Mouse (Mus musculus) kidney, embryonic 14.5 days (tissue): ENCODE measurements around the gene Disp2. TPM values are rescaled to one million over a fixed set of nuclear protein-coding genes. Genes with fewer than 3 reads are reported as not detected.

ENCODE experiments used
- ATAC-seq: fragments of 200-750 bp; cut with Nextera tagmentation; 2 replicates; pipeline ENCODE4 v1.8.0; 2017; ENCODE audit warnings: moderate number of reproducible peaks, mild to moderate bottlenecking, moderate TSS enrichment, moderate library complexity; ENCODE audit not compliant: low FRiP score, low TSS enrichment
- H3K27ac ChIP-seq: fragments of 300-500 bp; sonication (generic); 2 replicates; pipeline ENCODE4 v1.5.1; 2014; ENCODE audit warnings: low read depth, mild to moderate bottlenecking, low read length, moderate library complexity, mixed read lengths
- H3K27me3 ChIP-seq: fragments of 300-500 bp; sonication (generic); 2 replicates; pipeline ENCODE4 v1.6.1; 2014; ENCODE audit warnings: mild to moderate bottlenecking, low read length; ENCODE audit not compliant: control insufficient read depth, insufficient read depth
- H3K36me3 ChIP-seq: fragments of 300-500 bp; sonication (generic); 2 replicates; pipeline ENCODE4 v1.6.1; 2014; ENCODE audit warnings: low read length, mixed read lengths; ENCODE audit not compliant: control insufficient read depth, insufficient read depth
- H3K4me1 ChIP-seq: fragments of 300-500 bp; sonication (generic); 2 replicates; pipeline ENCODE4 v1.6.1; 2014; ENCODE audit warnings: low read length, mixed read lengths; ENCODE audit not compliant: control insufficient read depth, insufficient read depth
- H3K4me2 ChIP-seq: fragments of 300-500 bp; sonication (generic); replicated peaks from 2 replicates; pipeline ENCODE4 v1.6.1; 2014; ENCODE audit warnings: low read depth, mild to moderate bottlenecking, low read length
- H3K4me3 ChIP-seq: fragments of 300-500 bp; sonication (generic); 2 replicates; pipeline ENCODE4 v1.5.1; 2014; ENCODE audit warnings: mild to moderate bottlenecking, low read length
- H3K9ac ChIP-seq: fragments of 300-500 bp; sonication (generic); 2 replicates; pipeline ENCODE4 v1.6.1; 2014; ENCODE audit warnings: low read depth, mild to moderate bottlenecking, low read length, moderate library complexity
- H3K9me3 ChIP-seq: fragments of 300-500 bp; sonication (generic); 2 replicates; pipeline ENCODE4 v1.6.1; 2016; ENCODE audit warnings: low read length; ENCODE audit not compliant: control insufficient read depth
- WGBS: fragments of 180-500 bp; shearing (Covaris S2); extraction: QIAGEN DNeasy Blood & Tissue Kit; methylation state at CpG from one replicate; pipeline ENCODE4 v1.1.7; 2014; 5-methylcytosine and 5-hydroxymethylcytosine counted together
- polyA plus RNA-seq: library from polyadenylated mRNA; unstranded; fragments of >200 nt; fragmentation: Nextera tagmentation; extraction: Ambion mirVana; gene quantifications from 2 replicates; pipeline ENCODE4 v1.2.1, GENCODE M21; 2014

Gene Disp2
- polyA plus RNA-seq, 1 experiment from 2014 or later: 0.05 TPM

DNA sequence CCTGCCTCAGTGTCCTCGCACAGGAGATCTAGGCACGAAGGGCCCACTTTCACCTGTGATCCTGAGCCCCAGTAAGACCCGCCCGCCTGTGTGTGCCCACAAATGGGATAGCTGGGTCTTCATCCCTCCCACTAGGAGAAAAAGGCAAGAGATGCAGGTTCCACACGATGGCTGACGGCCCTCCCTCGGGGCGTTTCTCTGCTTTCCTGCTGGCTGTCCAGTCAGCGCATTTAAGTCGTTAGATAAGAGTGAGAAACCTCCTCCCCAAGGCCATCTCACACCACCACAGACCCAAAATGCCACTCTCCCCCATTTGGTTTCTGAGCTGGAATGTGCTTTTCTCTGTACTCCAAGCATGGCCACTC is 16.8 kb upstream of the Disp2 start:
- Histone ChIP-seq H3K9ac (peak overlapping the region; percentile 50; the same call in 1 of the 2 replicates), H3K27ac (peak overlapping the region; percentile 74), H3K4me3 (peak overlapping the region; percentile 15), H3K4me2 (peak overlapping the region; percentile 44), H3K4me1 (peaks cover 22% of the 10 kb centered on the region), H3K36me3 (no peaks in the 10 kb centered on the region), H3K9me3 (no peaks in the 10 kb centered on the region), H3K27me3 (peaks cover 3% of the 10 kb centered on the region; the same call in 1 of the 2 replicates)
- no peak for ATAC-seq
- WGBS: 10% methylated on average over 10 of the region's 10 CpGs

DNA sequence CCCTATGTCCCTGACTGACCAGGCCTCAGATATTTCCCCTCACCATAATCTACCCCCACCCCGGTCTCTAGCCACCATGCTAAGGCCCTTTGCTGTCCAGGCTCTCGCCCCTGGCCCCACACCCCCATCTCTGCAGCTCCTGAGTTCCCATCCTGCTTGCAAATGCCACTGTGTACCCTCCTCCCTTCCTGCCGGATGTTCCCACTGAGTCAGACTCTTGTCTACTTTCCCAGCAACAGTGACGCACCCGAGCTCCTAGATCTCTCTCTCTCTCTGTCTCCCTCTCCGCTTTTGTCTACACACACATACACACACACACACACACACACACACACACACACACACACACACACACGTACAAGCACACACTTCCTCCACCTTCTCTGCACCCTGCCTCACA is 16.1 kb upstream of the Disp2 start:
- no peaks in the 10 kb centered on the region for H3K36me3 ChIP-seq
- H3K9ac ChIP-seq: no peak overlapping the region
- H3K27ac ChIP-seq: 0 out of 2 replicates have a peak overlapping the region, but pooled peaks have one; percentile 74
- H3K27me3 ChIP-seq: 0 out of 2 replicates have a peak, but pooled peaks cover 2% of the 10 kb centered on the region
- ATAC-seq: no peak
- H3K4me2 ChIP-seq: no peak overlapping the region
- 64% methylated on average over 7 of the region's 7 CpGs for WGBS
- no peak overlapping the region for H3K4me3 ChIP-seq
- H3K4me1 ChIP-seq: peaks cover 22% of the 10 kb centered on the region
- H3K9me3 ChIP-seq: no peaks in the 10 kb centered on the region

DNA sequence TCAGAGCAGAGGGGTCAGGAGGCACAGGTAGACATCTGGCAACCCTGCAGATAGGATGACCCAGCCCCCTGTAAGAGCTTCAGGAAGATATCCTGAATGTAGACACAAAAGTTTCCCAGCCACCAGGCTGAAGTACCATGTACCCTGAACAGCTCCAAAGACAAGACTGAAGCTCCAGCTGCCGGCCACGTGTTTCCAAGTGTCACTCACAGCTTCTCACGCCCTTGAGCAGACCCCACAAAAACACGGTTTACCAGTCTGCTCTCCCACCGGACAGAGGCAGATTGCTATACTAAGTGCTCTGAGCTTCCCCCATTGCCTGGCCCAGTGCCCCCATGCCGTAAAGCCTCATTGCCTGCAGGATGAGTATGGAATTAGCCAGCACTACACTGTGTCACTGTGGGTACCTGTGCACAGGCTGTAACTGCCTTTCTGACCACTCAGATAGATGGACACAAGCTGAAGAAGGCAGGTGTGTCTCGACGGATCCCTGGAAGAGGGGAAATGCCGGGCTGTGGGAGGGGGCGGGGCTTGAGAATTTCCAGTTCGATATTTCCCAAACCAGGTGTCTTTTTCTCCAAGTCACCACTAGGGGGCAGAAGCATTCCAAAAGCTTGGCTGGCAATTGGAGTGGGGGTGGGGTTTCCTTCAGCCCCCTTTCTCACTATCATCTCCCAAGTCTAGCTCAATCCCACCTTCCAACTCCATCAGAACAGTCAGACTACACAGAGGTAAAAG is 15.3 kb upstream of the Disp2 start:
- no peak overlapping the region for H3K27ac ChIP-seq

DNA sequence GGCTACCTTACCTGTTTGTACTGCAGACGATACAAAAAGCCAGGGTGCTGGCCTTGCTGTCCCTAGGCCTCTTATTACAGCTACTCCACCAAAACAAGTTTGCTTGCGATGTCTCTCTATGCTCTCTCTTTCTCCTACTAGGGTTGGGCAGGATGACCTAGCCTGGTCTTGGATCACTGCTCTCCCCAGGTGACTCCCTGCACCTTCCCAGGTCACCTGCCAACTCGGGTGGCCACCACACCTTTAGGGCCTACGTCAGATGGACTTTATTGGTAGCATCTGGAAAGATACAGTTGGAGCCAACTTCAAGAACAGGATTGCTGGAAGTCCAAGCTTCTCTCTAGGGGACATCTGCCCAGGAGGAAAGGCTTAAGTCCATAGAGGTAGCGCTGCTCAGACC is 14.6 kb upstream of the Disp2 start:
- Histone ChIP-seq H3K4me2 (no peak overlapping the region), H3K27ac (no peak overlapping the region), H3K4me3 (no peak overlapping the region), H3K36me3 (no peaks in the 10 kb centered on the region), H3K9ac (no peak overlapping the region), H3K9me3 (no peaks in the 10 kb centered on the region; the same call in 1 of the 2 replicates), H3K27me3 (no peaks in the 10 kb centered on the region), H3K4me1 (peaks cover 22% of the 10 kb centered on the region)
- no peak for ATAC-seq
- 85% methylated on average over 5 of the region's 5 CpGs for WGBS

More for the DNA sequence above, 15.3 kb upstream of the Disp2 start:
- peaks cover 22% of the 10 kb centered on the region for H3K4me1 ChIP-seq
- no peak overlapping the region for H3K4me2 ChIP-seq
- ATAC-seq: no peak
- 19% methylated on average over 11 of the region's 11 CpGs for WGBS
- no peak overlapping the region for H3K4me3 ChIP-seq
- no peaks in the 10 kb centered on the region for H3K9me3 ChIP-seq
- no peaks in the 10 kb centered on the region for H3K27me3 ChIP-seq
- no peaks in the 10 kb centered on the region for H3K36me3 ChIP-seq
- H3K9ac ChIP-seq: no peak overlapping the region

DNA sequence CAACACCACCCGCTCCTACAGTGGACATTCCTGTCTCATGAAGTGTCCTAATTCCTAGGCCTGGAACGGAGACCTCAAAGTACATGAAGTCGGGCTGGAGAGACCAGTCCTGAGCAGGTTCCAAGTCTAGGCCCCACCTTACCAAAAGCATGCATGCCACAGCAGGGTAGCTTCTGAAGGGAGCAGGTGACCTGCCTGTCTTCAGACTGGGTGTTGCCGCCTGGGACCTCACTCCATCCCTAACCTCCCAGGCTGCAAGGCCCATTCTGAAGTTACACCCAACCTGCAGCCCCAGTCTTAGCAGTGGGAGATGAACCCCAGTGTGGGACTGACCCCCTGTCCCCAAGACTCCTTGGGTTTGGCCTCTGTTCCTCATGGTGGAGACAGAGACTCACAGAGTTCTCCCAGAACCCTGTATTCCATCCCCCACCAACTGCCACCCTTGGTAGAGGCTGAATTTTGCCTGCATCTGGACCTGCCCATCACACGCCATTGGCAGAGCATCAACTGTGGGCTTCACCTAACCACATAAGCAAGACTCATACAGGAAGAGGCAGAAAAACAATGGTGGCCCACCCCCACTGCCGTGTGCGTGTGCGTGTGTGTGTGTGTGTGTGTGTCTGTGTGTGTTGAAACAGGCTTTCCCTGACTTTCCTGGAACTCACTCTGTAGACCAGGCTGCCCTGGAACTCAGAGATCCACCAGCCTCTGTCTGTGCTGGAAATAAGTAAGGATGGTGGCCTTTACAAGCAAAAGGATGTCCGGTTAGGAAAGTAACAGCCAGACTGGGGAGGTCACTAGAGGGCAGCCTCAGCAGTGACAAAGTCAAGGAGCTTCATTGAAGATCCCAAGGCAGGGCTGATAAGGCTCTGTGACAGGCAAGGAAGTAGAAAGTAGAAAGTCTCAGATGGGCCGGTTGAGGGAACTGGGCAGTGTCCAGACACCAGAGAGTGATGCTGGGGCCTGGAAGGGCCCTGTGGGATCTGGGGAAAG is 13.2 kb upstream of the Disp2 start:
- no peak for ATAC-seq
- H3K4me2 ChIP-seq: no peak overlapping the region
- WGBS: 76% methylated on average over 10 of the region's 10 CpGs
- no peaks in the 10 kb centered on the region for H3K36me3 ChIP-seq
- no peaks in the 10 kb centered on the region; the same call in 1 of the 2 replicates for H3K9me3 ChIP-seq
- no peak overlapping the region for H3K9ac ChIP-seq
- H3K27ac ChIP-seq: no peak overlapping the region
- no peaks in the 10 kb centered on the region for H3K27me3 ChIP-seq
- H3K4me1 ChIP-seq: peaks cover 20% of the 10 kb centered on the region
- H3K4me3 ChIP-seq: no peak overlapping the region

DNA sequence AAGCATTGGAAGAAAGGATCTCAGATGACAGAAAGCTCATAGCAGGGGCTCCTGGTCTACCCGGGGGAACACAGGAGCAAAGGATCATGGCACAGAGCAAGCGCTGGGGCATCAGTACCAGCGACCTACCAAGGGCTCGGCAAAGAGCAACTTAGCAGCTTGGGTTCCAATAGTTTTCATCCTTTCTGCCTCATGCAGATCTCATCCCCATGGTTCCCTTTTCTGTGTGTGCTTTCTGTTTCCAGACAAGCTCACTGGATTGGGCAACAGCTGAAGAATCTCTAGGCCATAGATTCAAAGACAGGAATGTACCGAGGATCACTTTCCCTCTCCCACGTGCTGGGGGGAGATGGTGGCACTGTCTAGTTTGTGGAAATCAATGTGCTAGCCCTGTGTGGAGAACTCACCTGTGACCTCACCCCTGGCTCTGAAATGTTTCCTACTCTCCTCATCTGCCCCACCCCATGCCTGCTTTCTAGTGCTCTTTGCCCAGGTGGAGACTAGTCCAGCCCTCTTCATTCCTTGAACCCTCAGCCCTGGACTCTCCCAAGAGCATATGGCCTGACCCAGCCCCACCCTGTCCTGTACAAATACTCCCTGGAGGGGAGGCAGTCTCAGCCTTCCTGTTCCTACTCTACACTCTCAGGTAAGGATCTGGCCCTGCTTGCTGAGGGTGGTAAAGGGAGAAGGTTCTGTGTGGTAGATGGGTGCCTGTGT is 7.2 kb upstream of the Disp2 start, which contains the start of gene Phgr1:
Phgr1 (plus strand) TSS at position 612 of the 717 bp plus-strand sequence.
- H3K4me2 ChIP-seq: no peak within 1 kb of the TSS
- no peaks in the 10 kb centered on the region for H3K27me3 ChIP-seq
- no peak for ATAC-seq

DNA sequence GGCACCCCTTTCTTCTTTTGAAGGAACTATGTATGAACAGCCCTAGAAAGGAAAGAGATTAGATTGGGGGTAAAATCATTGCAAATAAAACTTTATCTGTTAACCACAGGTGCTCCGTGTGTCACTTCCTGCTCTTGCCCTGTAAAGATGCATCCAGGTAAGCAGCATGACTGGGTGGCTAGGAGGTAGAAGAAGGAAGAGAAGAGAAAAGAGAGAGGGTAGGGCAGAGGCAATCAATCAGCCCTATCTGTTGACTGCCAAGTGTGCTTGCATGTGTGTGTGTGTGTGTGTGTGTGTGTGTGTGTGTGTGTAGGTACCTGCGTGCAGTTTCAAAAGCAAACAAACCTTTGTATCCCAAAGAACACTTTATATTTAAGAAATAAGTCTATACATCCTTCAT is 5.0 kb upstream of the Disp2 start:
- Histone ChIP-seq H3K9ac (no peak overlapping the region), H3K4me3 (no peak overlapping the region), H3K27ac (no peak overlapping the region), H3K9me3 (no peaks in the 10 kb centered on the region; the same call in 1 of the 2 replicates), H3K27me3 (no peaks in the 10 kb centered on the region), H3K4me1 (peaks cover 6% of the 10 kb centered on the region; the same call in 1 of the 2 replicates), H3K36me3 (no peaks in the 10 kb centered on the region), H3K4me2 (no peak overlapping the region)
- no peak for ATAC-seq
- WGBS: 87% methylated on average over 2 of the region's 2 CpGs

More for the DNA sequence above, 7.2 kb upstream of the Disp2 start, which contains the start of gene Phgr1:
- no peak within 1 kb of the TSS for H3K4me3 ChIP-seq
- H3K4me1 ChIP-seq: no peaks in the 10 kb centered on the region
- H3K27ac ChIP-seq: no peak within 1 kb of the TSS
- H3K36me3 ChIP-seq: no peaks in the 10 kb centered on the region
- no peaks in the 10 kb centered on the region; the same call in 1 of the 2 replicates for H3K9me3 ChIP-seq
- 77% methylated on average over 6 of the region's 6 CpGs for WGBS
- H3K9ac ChIP-seq: no peak within 1 kb of the TSS

DNA sequence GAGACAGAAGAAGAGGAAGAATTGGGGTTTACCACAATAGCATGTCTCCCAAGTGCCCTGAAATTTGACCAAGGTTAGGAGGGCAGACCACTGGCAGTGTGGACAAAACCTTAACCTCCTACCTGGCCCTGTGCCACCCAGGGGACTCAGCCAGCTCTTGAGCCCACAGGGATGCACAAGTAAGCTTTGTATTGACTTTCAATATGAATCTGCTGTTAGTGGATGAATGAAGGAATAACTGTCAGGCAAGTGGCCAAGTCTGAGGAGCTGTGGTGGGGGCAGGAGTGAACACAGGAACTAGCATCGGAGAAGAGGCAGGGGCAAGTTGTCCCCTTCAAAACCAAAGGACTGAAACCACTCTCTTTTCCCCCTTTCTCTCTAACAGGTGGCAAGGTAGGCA is 4.1 kb upstream of the Disp2 start:
- no peaks in the 10 kb centered on the region for H3K36me3 ChIP-seq
- H3K9ac ChIP-seq: no peak overlapping the region
- no peak overlapping the region for H3K4me2 ChIP-seq
- H3K9me3 ChIP-seq: no peaks in the 10 kb centered on the region
- no peak overlapping the region for H3K4me3 ChIP-seq
- H3K27ac ChIP-seq: no peak overlapping the region
- H3K27me3 ChIP-seq: 0 out of 2 replicates have a peak, but pooled peaks cover 4% of the 10 kb centered on the region
- WGBS: 67% methylated on average over 1 of the region's 1 CpGs
- ATAC-seq: no peak
- H3K4me1 ChIP-seq: peaks cover 6% of the 10 kb centered on the region; the same call in 1 of the 2 replicates
